ENCODE assay signal across 32 mouse cellular contexts in genomic region chr2:77949521-77949920, GRCm38 (mm10).
"Had no signal": no experiment of that assay in that cellular context is flagged by ENCODE, and none has a peak within 500 bp of the region (broad histone marks: within the 10 kb centered on the region; RNA-seq: fewer than 3 reads in every experiment).

No protein-coding gene starts in this region.

- H3K36me3 ChIP-seq: limb, embryonic 10.5 days; limb, embryonic 12.5 days; limb, embryonic 13.5 days; limb, embryonic 15.5 days; liver, embryonic 12.5 days; liver, embryonic 13.5 days; liver, embryonic 15.5 days; lung, embryonic 15.5 days; midbrain, embryonic 10.5 days; midbrain, embryonic 12.5 days; midbrain, embryonic 13.5 days; midbrain, embryonic 15.5 days; neural tube, embryonic 12.5 days had no signal

- ATAC-seq: liver, embryonic 12.5 days; liver, postnatal 0 days; lung, postnatal 0 days; midbrain, embryonic 13.5 days; midbrain, embryonic 15.5 days; midbrain, embryonic 16.5 days had no signal

- H3K9ac ChIP-seq: limb, embryonic 12.5 days; limb, embryonic 13.5 days; limb, embryonic 15.5 days; liver, embryonic 12.5 days; liver, embryonic 13.5 days; liver, embryonic 14.5 days; liver, embryonic 15.5 days; liver, postnatal 0 days; lung, embryonic 14.5 days; lung, embryonic 15.5 days; midbrain, embryonic 12.5 days; midbrain, embryonic 13.5 days; midbrain, embryonic 15.5 days; neural tube, embryonic 12.5 days had no signal

- H3K27ac ChIP-seq: limb, embryonic 10.5 days; limb, embryonic 12.5 days; limb, embryonic 13.5 days; limb, embryonic 15.5 days; liver, embryonic 12.5 days; liver, embryonic 13.5 days; liver, embryonic 14.5 days; liver, embryonic 15.5 days; lung, embryonic 15.5 days; macrophage; midbrain, embryonic 10.5 days; midbrain, embryonic 12.5 days; midbrain, embryonic 13.5 days; midbrain, embryonic 15.5 days; neural tube, embryonic 12.5 days had no signal

- H3K9me3 ChIP-seq: limb, embryonic 10.5 days; limb, embryonic 12.5 days; limb, embryonic 13.5 days; limb, embryonic 15.5 days; liver, embryonic 12.5 days; liver, embryonic 13.5 days; liver, embryonic 15.5 days; lung, embryonic 15.5 days; midbrain, embryonic 10.5 days; midbrain, embryonic 12.5 days; midbrain, embryonic 13.5 days; midbrain, embryonic 15.5 days; neural tube, embryonic 12.5 days had no signal

- H3K27me3 ChIP-seq: limb, embryonic 12.5 days; limb, embryonic 13.5 days; limb, embryonic 15.5 days; liver, embryonic 12.5 days; liver, embryonic 13.5 days; liver, embryonic 15.5 days; lung, embryonic 15.5 days; midbrain, embryonic 12.5 days; midbrain, embryonic 13.5 days; midbrain, embryonic 15.5 days; neural tube, embryonic 12.5 days had no signal

- H3K4me3 ChIP-seq: limb, embryonic 10.5 days; limb, embryonic 12.5 days; limb, embryonic 13.5 days; limb, embryonic 15.5 days; liver, embryonic 12.5 days; liver, embryonic 13.5 days; liver, embryonic 15.5 days; lung, embryonic 15.5 days; megakaryocyte, embryonic 14.5 days; midbrain, embryonic 10.5 days; midbrain, embryonic 12.5 days; midbrain, embryonic 13.5 days; midbrain, embryonic 15.5 days; myocyte; neural tube, embryonic 12.5 days had no signal

- H3K4me2 ChIP-seq: limb, embryonic 12.5 days; limb, embryonic 13.5 days; limb, embryonic 15.5 days; liver, embryonic 11.5 days; liver, embryonic 12.5 days; liver, embryonic 13.5 days; liver, embryonic 15.5 days; lung, embryonic 14.5 days; lung, embryonic 15.5 days; midbrain, embryonic 11.5 days; midbrain, embryonic 12.5 days; midbrain, embryonic 13.5 days; midbrain, embryonic 15.5 days; neural tube, embryonic 12.5 days had no signal

- DNase-seq: left cerebral cortex, postnatal 4 days; liver; liver, embryonic 13.5 days; liver, postnatal 0 days; lung, adult 18-20 months; lung, adult 2 months; lung, embryonic 14.5 days; lung, postnatal 10 days; lung, postnatal 14 days; lung, postnatal 36 days; lung, postnatal 4 days; midbrain, embryonic 14.5 days had no signal
